Mouse (Mus musculus): ENCODE data around the gene Fbxl13. TPM values are rescaled to one million over a fixed set of nuclear protein-coding genes. Genes with fewer than 3 reads are reported as not detected.

Fbxl13 gene
- polyA plus RNA-seq, 1 experiment from 2014 or later = 0.09 TPM

- no peak; the same call in 1 of the 2 replicates for ATAC-seq
- no peak overlapping the region for H3K4me3 ChIP-seq
- no peak overlapping the region for H3K9ac ChIP-seq
- H3K36me3 ChIP-seq (ENCODE audit: poor library complexity, severe bottlenecking) = no peaks in the 10 kb centered on the region
- no peak overlapping the region for H3K27ac ChIP-seq
- no peaks in the 10 kb centered on the region for H3K4me1 ChIP-seq
- WGBS = 91% methylated on average over 2 of the region's 2 CpGs
- no peak overlapping the region for H3K4me2 ChIP-seq
- no peaks in the 10 kb centered on the region for H3K9me3 ChIP-seq (replicated peaks)
- no peaks in the 10 kb centered on the region for H3K27me3 ChIP-seq
These were observed 144.5 kb downstream of the Fbxl13 start for GRCm38 (mm10) chr5:21500941-21501340.

GRCm38 (mm10) chr5:21500133-21500532 lies 145.3 kb downstream of the Fbxl13 start:
- ATAC-seq = no peak
- H3K9ac ChIP-seq = no peak overlapping the region
- no peaks in the 10 kb centered on the region for H3K36me3 ChIP-seq (ENCODE audit: poor library complexity, severe bottlenecking)
- no peak overlapping the region for H3K27ac ChIP-seq
- no peaks in the 10 kb centered on the region for H3K27me3 ChIP-seq
- H3K9me3 ChIP-seq (replicated peaks) = no peaks in the 10 kb centered on the region
- no peaks in the 10 kb centered on the region for H3K4me1 ChIP-seq
- no peak overlapping the region for H3K4me3 ChIP-seq
- WGBS = 80% methylated on average over 10 of the region's 10 CpGs
- no peak overlapping the region for H3K4me2 ChIP-seq

DNA sequence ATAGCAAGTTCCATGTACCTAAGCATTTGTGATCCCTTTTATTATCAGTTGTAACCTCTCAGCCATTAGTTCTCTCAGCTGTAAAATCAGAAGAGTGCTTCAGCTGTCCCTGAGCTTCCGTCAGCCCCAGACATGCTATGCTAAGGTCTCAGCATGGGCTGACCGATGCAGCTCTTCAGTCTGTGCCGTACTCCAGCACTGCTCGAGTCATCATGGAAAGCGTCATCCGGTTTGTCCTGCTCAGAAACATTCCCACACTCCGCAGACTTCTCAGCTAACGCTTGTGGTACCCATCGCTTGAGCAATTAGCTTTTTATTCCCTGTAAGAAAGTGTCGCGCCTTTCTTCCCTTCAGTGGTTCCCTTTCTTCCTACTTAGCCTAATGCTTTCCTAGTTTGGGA lies 146.5 kb downstream of the Fbxl13 start:
- H3K27ac ChIP-seq = no peak overlapping the region
- WGBS = 78% methylated on average over 11 of the region's 11 CpGs
- H3K9me3 ChIP-seq (replicated peaks) = no peaks in the 10 kb centered on the region
- H3K9ac ChIP-seq = no peak overlapping the region
- H3K27me3 ChIP-seq = no peaks in the 10 kb centered on the region
- H3K4me1 ChIP-seq = no peaks in the 10 kb centered on the region
- no peak overlapping the region for H3K4me2 ChIP-seq
- no peak overlapping the region for H3K4me3 ChIP-seq
- no peak for ATAC-seq
- no peaks in the 10 kb centered on the region for H3K36me3 ChIP-seq (ENCODE audit: poor library complexity, severe bottlenecking)

DNA sequence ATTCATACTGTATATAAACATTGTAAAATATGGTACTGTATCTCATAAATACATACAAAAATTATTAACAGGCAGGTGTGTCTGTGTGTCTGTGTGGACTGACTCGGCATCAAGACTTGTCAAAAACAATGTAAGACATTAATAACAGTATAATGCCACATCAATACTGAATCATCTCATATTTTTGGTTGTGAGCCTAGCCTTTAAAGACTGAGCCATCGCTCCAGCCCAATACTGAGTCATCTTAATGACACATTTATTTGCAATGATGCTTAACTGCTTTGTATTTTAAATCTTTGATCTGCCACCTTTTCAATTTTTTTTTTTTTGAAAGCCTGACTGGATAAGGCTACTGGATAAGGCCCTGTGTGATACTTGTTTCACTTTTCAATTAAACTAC lies 146.9 kb downstream of the Fbxl13 start:
- Histone ChIP-seq H3K27ac (no peak overlapping the region), H3K4me2 (no peak overlapping the region), H3K4me1 (no peaks in the 10 kb centered on the region), H3K36me3 (ENCODE audit: poor library complexity, severe bottlenecking) (no peaks in the 10 kb centered on the region), H3K9me3 (replicated peaks) (no peaks in the 10 kb centered on the region), H3K4me3 (no peak overlapping the region), H3K27me3 (no peaks in the 10 kb centered on the region), H3K9ac (no peak overlapping the region)
- ATAC-seq = no peak
- WGBS = 93% methylated on average over 2 of the region's 2 CpGs

DNA sequence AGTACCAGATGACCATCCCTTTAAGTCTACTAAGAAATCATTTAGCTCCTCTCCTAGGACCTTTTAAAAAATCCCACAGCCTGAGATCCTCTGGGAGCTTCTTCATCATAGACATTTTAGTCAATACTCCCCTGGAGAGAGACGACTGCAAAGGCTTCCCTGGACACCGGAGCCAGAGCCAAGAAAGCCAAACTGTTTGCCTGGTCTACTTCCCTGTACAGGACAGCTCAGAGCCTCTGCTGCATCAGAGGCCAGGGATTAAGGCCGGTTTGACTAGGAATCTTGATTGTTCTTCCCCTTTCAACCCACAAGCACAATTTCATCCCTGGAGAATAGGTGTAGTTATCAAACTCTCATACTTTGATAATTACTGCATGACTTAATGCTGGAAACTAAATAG lies 148.6 kb downstream of the Fbxl13 start:
- 70% methylated on average over 3 of the region's 3 CpGs for WGBS

DNA sequence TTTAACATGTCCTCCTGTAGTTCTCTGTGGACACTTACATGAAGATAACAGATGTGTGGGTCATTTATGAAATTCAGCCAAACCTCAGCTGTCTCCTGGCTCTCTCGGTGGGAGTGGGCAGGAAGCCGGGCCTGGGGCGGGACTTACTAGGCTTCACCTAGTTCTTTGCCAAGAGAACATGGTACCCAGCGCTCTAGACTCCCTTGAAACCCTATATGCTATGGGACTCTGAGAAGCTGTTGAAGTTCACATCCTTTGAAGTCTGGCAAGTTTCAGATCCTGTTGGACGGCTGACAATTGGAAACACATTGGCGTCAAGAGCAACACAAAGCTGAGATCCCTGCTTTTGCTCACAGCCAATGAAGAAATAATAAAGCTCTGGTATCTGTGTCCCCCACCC lies 149.1 kb downstream of the Fbxl13 start:
- WGBS = 84% methylated on average over 6 of the region's 6 CpGs
- Histone ChIP-seq H3K4me2 (no peak overlapping the region), H3K36me3 (ENCODE audit: poor library complexity, severe bottlenecking) (no peaks in the 10 kb centered on the region), H3K4me3 (no peak overlapping the region), H3K4me1 (no peaks in the 10 kb centered on the region), H3K9ac (no peak overlapping the region), H3K9me3 (replicated peaks) (no peaks in the 10 kb centered on the region), H3K27ac (no peak overlapping the region), H3K27me3 (no peaks in the 10 kb centered on the region)
- ATAC-seq = no peak

More for the DNA sequence above, 148.6 kb downstream of the Fbxl13 start:
- Histone ChIP-seq H3K36me3 (ENCODE audit: poor library complexity, severe bottlenecking) (no peaks in the 10 kb centered on the region), H3K27ac (no peak overlapping the region), H3K9me3 (replicated peaks) (no peaks in the 10 kb centered on the region), H3K4me2 (no peak overlapping the region), H3K4me1 (no peaks in the 10 kb centered on the region), H3K9ac (no peak overlapping the region), H3K4me3 (no peak overlapping the region), H3K27me3 (no peaks in the 10 kb centered on the region)
- no peak for ATAC-seq

DNA sequence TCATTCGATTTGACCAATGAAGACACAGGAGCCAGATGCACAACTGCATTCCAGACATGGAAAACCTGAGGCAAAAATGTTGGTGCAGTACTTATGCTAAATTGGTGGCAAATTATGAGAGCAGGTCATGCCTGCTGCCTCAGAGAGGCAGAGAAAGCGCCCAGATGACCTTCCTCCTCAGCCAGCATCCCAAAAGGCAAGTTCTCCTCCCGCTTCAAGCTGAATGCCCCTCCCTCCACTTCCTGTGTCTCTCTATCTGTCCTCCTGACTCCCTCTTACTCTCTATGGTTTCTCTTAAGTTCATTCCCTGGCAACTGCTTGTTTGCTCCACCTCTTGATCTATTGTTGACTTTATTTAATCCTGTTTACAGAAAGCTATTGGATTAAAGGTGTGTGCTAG lies 150.7 kb downstream of the Fbxl13 start:
- Histone ChIP-seq H3K27ac (no peak overlapping the region), H3K36me3 (ENCODE audit: poor library complexity, severe bottlenecking) (no peaks in the 10 kb centered on the region), H3K4me1 (no peaks in the 10 kb centered on the region), H3K27me3 (no peaks in the 10 kb centered on the region), H3K9ac (no peak overlapping the region), H3K4me3 (no peak overlapping the region), H3K9me3 (replicated peaks) (no peaks in the 10 kb centered on the region), H3K4me2 (no peak overlapping the region)
- 70% methylated on average over 3 of the region's 3 CpGs for WGBS
- no peak for ATAC-seq

DNA sequence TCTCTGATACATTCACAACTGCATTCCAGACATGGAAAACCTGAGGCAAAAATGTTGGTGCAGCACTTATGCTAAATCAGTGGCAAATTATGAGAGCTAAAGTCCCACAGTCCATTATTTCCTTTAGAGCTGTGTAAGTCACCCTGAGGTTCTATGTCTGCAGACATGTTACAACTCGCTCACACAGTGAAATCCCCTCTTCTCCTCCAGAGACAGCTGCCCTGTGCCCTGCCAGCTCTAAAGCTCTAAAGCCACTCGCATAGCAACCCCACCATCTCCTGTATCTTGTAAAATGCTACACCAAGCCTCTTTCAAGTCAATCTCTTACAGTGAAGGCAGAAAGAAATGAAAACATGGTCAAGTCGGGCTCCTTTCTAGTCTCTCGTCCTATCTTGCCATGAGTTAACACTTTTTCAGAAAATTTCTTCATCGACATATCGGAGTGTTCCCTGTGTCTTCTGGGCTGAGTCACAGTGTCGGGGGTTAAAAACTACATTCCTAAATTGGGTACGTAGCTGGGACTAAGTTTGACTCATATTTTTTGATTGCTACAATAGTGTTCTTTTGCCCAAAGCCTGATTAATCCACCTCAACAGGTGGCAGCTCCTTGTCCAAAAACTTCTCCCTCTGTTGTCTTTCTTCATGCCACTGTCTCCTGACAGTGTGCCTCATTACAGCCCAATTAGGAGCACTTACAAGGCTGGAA lies 152.0 kb downstream of the Fbxl13 start:
- no peak overlapping the region for H3K9ac ChIP-seq
- 77% methylated on average over 8 of the region's 8 CpGs for WGBS
- no peak overlapping the region for H3K4me2 ChIP-seq
- no peaks in the 10 kb centered on the region for H3K27me3 ChIP-seq
- no peaks in the 10 kb centered on the region for H3K9me3 ChIP-seq (replicated peaks)
- no peak overlapping the region for H3K27ac ChIP-seq
- H3K36me3 ChIP-seq (ENCODE audit: poor library complexity, severe bottlenecking) = no peaks in the 10 kb centered on the region
- no peak overlapping the region for H3K4me3 ChIP-seq
- no peak for ATAC-seq
- no peaks in the 10 kb centered on the region for H3K4me1 ChIP-seq

GRCm38 (mm10) chr5:21492213-21492612 lies 153.2 kb downstream of the Fbxl13 start:
- no peak overlapping the region for H3K4me3 ChIP-seq
- no peaks in the 10 kb centered on the region for H3K9me3 ChIP-seq (replicated peaks)
- no peak for ATAC-seq
- no peaks in the 10 kb centered on the region for H3K27me3 ChIP-seq
- no peak overlapping the region for H3K27ac ChIP-seq
- 88% methylated on average over 3 of the region's 3 CpGs for WGBS
- no peaks in the 10 kb centered on the region for H3K4me1 ChIP-seq
- no peaks in the 10 kb centered on the region for H3K36me3 ChIP-seq (ENCODE audit: poor library complexity, severe bottlenecking)
- no peak overlapping the region for H3K4me2 ChIP-seq
- no peak overlapping the region for H3K9ac ChIP-seq

DNA sequence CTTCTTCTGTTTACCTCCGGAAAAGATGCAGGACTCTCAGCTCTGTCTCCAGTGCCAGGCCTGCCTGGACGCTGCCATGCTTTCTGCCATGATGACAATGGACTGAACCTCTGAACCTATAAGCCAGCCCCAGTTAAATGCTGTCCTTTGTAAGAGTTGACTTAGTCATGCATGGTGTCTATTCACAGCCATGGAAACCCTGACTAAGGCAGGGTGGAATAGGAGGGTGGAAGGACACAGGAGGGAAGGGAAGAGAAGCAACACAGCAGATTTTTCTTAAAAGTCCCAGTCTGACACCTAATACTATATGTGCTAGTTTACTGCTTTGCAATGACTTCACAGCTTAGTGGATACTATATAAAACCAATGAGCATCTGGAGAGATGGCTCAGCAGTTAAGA lies 154.0 kb downstream of the Fbxl13 start:
- 47% methylated on average over 2 of the region's 2 CpGs for WGBS
- H3K36me3 ChIP-seq (ENCODE audit: poor library complexity, severe bottlenecking) = no peaks in the 10 kb centered on the region

GRCm38 (mm10) chr5:21489135-21489534 lies 156.3 kb downstream of the Fbxl13 start:
- no peak overlapping the region for H3K4me2 ChIP-seq
- H3K27ac ChIP-seq = no peak overlapping the region
- WGBS = 82% methylated on average over 4 of the region's 4 CpGs
- H3K27me3 ChIP-seq = no peaks in the 10 kb centered on the region
- H3K4me1 ChIP-seq = no peaks in the 10 kb centered on the region
- no peaks in the 10 kb centered on the region for H3K9me3 ChIP-seq (replicated peaks)
- no peak overlapping the region for H3K9ac ChIP-seq
- ATAC-seq = no peak
- H3K36me3 ChIP-seq (ENCODE audit: poor library complexity, severe bottlenecking) = no peaks in the 10 kb centered on the region
- no peak overlapping the region for H3K4me3 ChIP-seq

More for the DNA sequence above, 154.0 kb downstream of the Fbxl13 start:
- no peak overlapping the region for H3K9ac ChIP-seq
- H3K4me1 ChIP-seq = no peaks in the 10 kb centered on the region
- no peak for ATAC-seq
- no peak overlapping the region for H3K4me2 ChIP-seq
- H3K27me3 ChIP-seq = no peaks in the 10 kb centered on the region
- no peak overlapping the region for H3K27ac ChIP-seq
- no peak overlapping the region for H3K4me3 ChIP-seq
- no peaks in the 10 kb centered on the region for H3K9me3 ChIP-seq (replicated peaks)

DNA sequence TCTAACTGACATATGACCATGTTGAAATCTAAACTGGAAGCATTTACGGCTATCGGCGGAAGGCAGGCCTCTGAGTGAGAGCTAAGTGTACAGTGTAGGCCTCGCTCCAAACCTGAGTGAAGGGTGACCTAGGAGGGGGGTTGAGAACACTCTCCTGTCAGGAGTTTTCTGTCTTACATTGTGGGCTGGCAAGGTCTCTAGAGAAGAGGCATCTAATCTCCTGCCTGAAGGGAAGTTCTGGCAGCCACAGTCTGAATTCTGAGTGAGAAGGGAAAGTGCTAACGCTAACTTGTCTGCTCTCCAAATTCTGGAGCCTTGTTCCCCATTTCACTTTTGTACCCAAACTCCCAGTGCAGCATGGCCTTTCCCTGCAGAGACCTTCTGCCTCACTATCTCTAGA lies 156.9 kb downstream of the Fbxl13 start:
- H3K9me3 ChIP-seq (replicated peaks) = no peaks in the 10 kb centered on the region
- no peak overlapping the region for H3K27ac ChIP-seq
- no peak overlapping the region for H3K9ac ChIP-seq
- H3K27me3 ChIP-seq = no peaks in the 10 kb centered on the region
- no peak for ATAC-seq
- no peak overlapping the region for H3K4me3 ChIP-seq
- 88% methylated on average over 5 of the region's 5 CpGs for WGBS
- no peak overlapping the region for H3K4me2 ChIP-seq
- no peaks in the 10 kb centered on the region for H3K36me3 ChIP-seq (ENCODE audit: poor library complexity, severe bottlenecking)
- no peaks in the 10 kb centered on the region for H3K4me1 ChIP-seq

DNA sequence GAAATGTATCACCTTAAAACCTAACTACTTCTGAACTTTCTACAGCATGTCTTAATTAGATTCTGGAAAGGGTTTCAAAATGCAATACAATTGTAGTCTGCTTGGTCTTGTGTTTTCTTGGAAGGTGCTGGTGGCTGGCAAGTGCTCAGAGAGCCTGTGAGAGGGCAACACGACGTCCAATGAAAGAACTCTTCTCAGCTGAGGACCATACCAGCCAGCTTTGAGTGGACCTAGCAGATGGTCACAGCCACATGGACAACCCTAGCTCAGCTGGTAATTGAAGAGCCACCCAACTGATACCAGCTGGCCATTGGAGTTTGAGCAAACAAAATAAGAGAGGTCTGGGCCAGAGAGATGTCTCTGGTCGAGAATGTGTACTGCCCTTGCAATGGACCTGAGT lies 157.7 kb downstream of the Fbxl13 start:
- Histone ChIP-seq H3K9ac (no peak overlapping the region), H3K4me3 (no peak overlapping the region), H3K36me3 (ENCODE audit: poor library complexity, severe bottlenecking) (no peaks in the 10 kb centered on the region), H3K4me2 (no peak overlapping the region), H3K27me3 (no peaks in the 10 kb centered on the region), H3K4me1 (no peaks in the 10 kb centered on the region), H3K9me3 (replicated peaks) (no peaks in the 10 kb centered on the region), H3K27ac (no peak overlapping the region)
- ATAC-seq = no peak
- WGBS = 85% methylated on average over 3 of the region's 3 CpGs

Data from forebrain, embryonic 13.5 days (tissue).